Mouse (Mus musculus) small intestine, adult 2 months (tissue): ENCODE measurements around the gene Ptrh2. TPM values are rescaled to one million over a fixed set of nuclear protein-coding genes. Genes with fewer than 3 reads are reported as not detected.

Source experiments
- H3K27ac ChIP-seq: fragments of 200-500 bp; 2 replicates; pipeline ENCODE4 v1.5.1; 2012; ENCODE audit warnings: low read depth, low read length, control low read depth, inconsistent platforms; ENCODE audit not compliant: insufficient read depth
- H3K27me3 ChIP-seq: fragments of 200-500 bp; 2 replicates; pipeline ENCODE4 v1.6.1; 2012; ENCODE audit warnings: mild to moderate bottlenecking, moderate library complexity, low read length, inconsistent platforms; ENCODE audit not compliant: control insufficient read depth, insufficient read depth
- H3K36me3 ChIP-seq: fragments of 200-500 bp; 2 replicates; pipeline ENCODE4 v1.6.1; 2012; ENCODE audit warnings: mild to moderate bottlenecking, low read length, control low read depth, inconsistent platforms; ENCODE audit not compliant: control insufficient read depth, insufficient read depth
- H3K4me1 ChIP-seq: fragments of 200-500 bp; 2 replicates; pipeline ENCODE4 v1.6.1; 2012; ENCODE audit warnings: low read length, inconsistent platforms, mixed read lengths; ENCODE audit not compliant: control insufficient read depth, insufficient read depth, insufficient read length
- H3K4me3 ChIP-seq: fragments of 200-500 bp; 2 replicates; pipeline ENCODE4 v1.5.1; 2012; ENCODE audit warnings: low read depth, mild to moderate bottlenecking, control low read depth, inconsistent platforms, low read length, moderate library complexity
- CTCF ChIP-seq: fragments of 200-500 bp; IDR thresholded peaks from 2 replicates; pipeline ENCODE4 v1.5.1; 2012; ENCODE audit warnings: low read depth, mild to moderate bottlenecking, control low read depth, inconsistent platforms, low read length, moderate library complexity, mixed read lengths; ENCODE audit not compliant: insufficient replicate concordance, insufficient read length; ENCODE audit errors: extremely low read depth
- POLR2A ChIP-seq: fragments of 200-500 bp; IDR thresholded peaks from 2 replicates; pipeline ENCODE4 v1.6.1; 2012; ENCODE audit warnings: low read depth, mild to moderate bottlenecking, control low read depth, inconsistent platforms, low read length, moderate library complexity
- WGBS: fragments of 180-500 bp; shearing (Covaris S2); methylation state at CpG from one replicate; pipeline ENCODE4 v1.1.7; 2018; 5-methylcytosine and 5-hydroxymethylcytosine counted together
- polyA plus RNA-seq: library from polyadenylated mRNA; depleted of rRNA; stranded (reverse); fragments of >200 nt; gene quantifications from 2 replicates; pipeline ENCODE4 v1.2.3, GENCODE M21; 2012

Gene Ptrh2
- polyA plus RNA-seq, 1 experiment = 1.5 TPM

DNA sequence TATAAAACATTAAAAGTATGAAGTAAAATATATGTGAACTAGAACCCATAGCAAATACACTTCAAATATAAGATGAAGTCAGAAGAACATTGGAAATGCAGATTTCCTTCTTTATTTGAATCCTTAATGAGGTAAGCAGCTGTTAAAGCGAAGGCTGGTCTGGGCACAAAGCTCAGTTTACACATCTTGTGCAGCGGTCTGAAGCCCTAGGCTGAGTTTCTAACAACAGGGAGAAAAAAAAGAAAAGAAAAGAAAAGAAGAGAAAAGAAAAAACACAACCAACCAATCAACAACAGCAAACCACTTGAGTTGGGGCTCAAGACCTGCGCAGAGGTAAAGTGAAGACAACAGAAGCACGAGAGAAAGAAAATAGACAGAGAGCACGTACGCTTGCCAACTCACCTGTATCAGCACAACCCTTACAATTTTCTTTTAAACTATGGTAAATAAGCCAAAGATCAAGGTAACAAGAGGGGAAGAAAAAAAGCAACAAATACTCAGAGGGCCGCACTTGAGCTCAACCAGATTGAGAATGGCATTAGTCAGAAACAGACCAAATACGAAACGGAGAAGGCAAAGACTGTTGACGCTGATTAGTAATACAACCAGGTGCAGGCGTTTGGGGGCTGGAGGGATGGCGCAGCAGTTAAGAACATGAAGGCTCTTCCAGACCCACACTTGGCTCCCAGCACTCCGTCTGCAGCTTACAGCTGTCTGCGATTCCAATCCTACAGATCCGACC is 35.9 kb upstream of the Ptrh2 start:
- Histone ChIP-seq H3K27ac (no peak overlapping the region), H3K27me3 (no peaks in the 10 kb centered on the region), H3K4me1 (no peaks in the 10 kb centered on the region), H3K36me3 (peaks cover 19% of the 10 kb centered on the region), H3K4me3 (no peak overlapping the region)
- WGBS = 95% methylated on average over 15 of the region's 15 CpGs
- TF ChIP-seq POLR2A = no peak
- TF ChIP-seq CTCF = no peak

DNA sequence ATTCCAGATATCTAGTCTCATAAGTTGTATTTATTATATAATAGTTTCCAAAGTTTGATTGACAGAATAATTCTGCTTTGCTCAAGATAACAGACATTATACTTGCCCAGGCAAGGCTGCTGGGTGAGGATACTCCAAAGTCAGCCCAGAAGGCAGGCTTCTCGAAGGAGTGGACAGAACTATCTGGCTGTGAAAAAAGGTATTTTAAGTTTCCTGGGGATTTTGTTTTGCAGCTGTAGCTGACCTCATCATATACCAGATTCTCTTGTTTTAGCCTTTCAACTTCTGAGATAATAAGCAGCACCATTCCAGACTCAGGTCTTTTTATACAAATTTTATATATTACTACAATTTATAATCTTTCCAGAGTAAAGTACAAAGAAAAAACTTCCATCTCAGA is 34.2 kb upstream of the Ptrh2 start:
- no peak overlapping the region for H3K4me3 ChIP-seq
- H3K27me3 ChIP-seq = no peaks in the 10 kb centered on the region
- H3K36me3 ChIP-seq = peaks cover 14% of the 10 kb centered on the region
- TF ChIP-seq POLR2A (no peak), CTCF (no peak)
- no peak overlapping the region for H3K27ac ChIP-seq
- H3K4me1 ChIP-seq = no peaks in the 10 kb centered on the region
- WGBS = 86% methylated on average over 1 of the region's 1 CpGs

DNA sequence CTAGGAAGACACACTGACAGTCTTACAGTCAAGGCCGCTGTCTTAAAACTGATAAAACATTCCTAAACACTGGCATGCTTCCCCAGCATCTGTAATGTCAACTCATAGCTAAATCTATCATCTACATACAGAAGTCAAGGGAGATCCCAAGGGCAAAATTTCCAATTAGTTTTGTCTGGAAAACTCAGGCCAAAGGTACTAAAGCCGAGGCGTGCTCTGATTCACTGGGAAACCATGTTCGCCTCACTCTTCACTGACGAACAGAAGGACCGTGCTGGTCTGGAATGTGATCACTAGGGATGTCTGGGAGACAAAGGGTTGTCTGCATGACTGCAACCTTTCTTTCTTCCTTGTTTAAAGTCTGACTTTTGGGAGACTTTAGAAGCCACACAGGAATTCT is 33.1 kb upstream of the Ptrh2 start:
- no peak for TF ChIP-seq CTCF
- TF ChIP-seq POLR2A = no peak
- H3K27ac ChIP-seq = no peak overlapping the region
- no peak overlapping the region for H3K4me3 ChIP-seq
- 83% methylated on average over 6 of the region's 6 CpGs for WGBS
- H3K27me3 ChIP-seq = no peaks in the 10 kb centered on the region
- H3K4me1 ChIP-seq = no peaks in the 10 kb centered on the region
- H3K36me3 ChIP-seq = peaks cover 13% of the 10 kb centered on the region

- H3K27me3 ChIP-seq = no peaks in the 10 kb centered on the region
- no peaks in the 10 kb centered on the region for H3K4me1 ChIP-seq
- TF ChIP-seq POLR2A = no peak
- no peak for TF ChIP-seq CTCF
- peak overlapping the region; percentile 31; the same call in 1 of the 2 replicates for H3K27ac ChIP-seq
- H3K36me3 ChIP-seq = peaks cover 18% of the 10 kb centered on the region
- 80% methylated on average over 4 of the region's 4 CpGs for WGBS
- no peak overlapping the region for H3K4me3 ChIP-seq
These were observed 31.2 kb upstream of the Ptrh2 start for GRCm38 (mm10) chr11:86652578-86652979.

GRCm38 (mm10) chr11:86653446-86653845 is 30.3 kb upstream of the Ptrh2 start:
- Histone ChIP-seq H3K36me3 (peaks cover 20% of the 10 kb centered on the region), H3K27me3 (no peaks in the 10 kb centered on the region), H3K4me1 (no peaks in the 10 kb centered on the region), H3K27ac (no peak overlapping the region), H3K4me3 (no peak overlapping the region)
- TF ChIP-seq CTCF = no peak
- TF ChIP-seq POLR2A = no peak
- WGBS = 13% methylated on average over 3 of the region's 3 CpGs

- Histone ChIP-seq H3K4me1 (no peaks in the 10 kb centered on the region), H3K36me3 (peaks cover 25% of the 10 kb centered on the region), H3K4me3 (no peak overlapping the region), H3K27ac (no peak overlapping the region), H3K27me3 (no peaks in the 10 kb centered on the region)
- TF ChIP-seq POLR2A (no peak), CTCF (no peak)
- WGBS = 80% methylated on average over 4 of the region's 4 CpGs
These were observed 29.7 kb upstream of the Ptrh2 start for GRCm38 (mm10) chr11:86654096-86654495.

- no peaks in the 10 kb centered on the region for H3K4me1 ChIP-seq
- H3K4me3 ChIP-seq = no peak overlapping the region
- no peak overlapping the region for H3K27ac ChIP-seq
- no peak for TF ChIP-seq CTCF
- no peak for TF ChIP-seq POLR2A
- no peaks in the 10 kb centered on the region for H3K27me3 ChIP-seq
- H3K36me3 ChIP-seq = peaks cover 30% of the 10 kb centered on the region
- 7% methylated on average over 1 of the region's 1 CpGs for whole genome bisulfite sequencing
These were observed 28.1 kb upstream of the Ptrh2 start for GRCm38 (mm10) chr11:86655671-86656070.
